8 mouse cellular contexts compared by ENCODE assay signal in the genomic region with DNA sequence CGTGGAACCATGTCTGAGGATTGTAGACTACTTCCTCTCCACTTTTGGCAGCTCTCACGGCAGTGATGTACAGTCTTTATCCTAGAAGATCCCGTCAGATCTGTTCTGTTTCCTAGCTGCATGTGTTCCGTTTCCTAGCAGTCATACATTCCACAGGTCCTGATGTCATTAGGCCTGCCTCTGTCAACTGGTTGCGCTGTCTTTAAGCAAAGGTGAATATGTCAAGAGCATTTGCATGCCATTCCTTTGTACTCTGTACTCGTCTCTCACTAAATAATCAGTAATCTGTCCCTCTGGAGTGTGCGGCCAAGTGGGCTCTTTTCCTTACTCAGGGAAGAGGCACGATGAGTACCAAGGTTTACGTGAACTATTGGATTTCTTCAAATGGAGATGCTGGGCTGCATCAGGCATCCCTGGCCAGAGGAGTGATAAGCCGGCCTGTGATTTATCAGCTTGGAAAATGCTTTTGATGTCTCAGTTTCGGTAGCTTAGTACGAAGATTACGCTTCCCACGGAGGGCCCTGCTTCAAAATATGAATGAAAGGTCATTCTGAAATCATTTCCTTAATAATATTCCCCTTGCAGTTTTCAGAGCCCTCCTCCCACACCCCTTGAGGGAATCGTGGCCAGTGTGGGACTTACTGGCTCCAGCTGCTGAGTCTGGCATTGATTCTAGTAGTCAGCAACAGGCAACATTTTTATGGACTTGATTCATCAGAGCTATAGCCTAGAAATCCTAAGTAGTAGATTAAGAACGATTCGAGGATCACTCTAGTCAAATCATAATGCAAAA. TPM values are rescaled to one million over a fixed set of nuclear protein-coding genes. Genes with fewer than 3 reads are reported as not detected.
DNase-seq lines count a peak whose midpoint lies in the region; ATAC-seq and TF ChIP-seq lines count a peak whose summit lies in the region.
"Had no signal": no experiment of that assay in that cellular context is flagged by ENCODE, and none has a peak within 500 bp of the region (broad histone marks: within the 10 kb centered on the region; RNA-seq: fewer than 3 reads in every experiment).

No protein-coding gene starts in this region.

- H3K27ac ChIP-seq in heart, embryonic 15.5 days, result no peak overlapping the region
- no peak overlapping the region for H3K27ac ChIP-seq in lung, embryonic 14.5 days (ENCODE audit: low read depth)
- no peak overlapping the region for H3K27ac ChIP-seq in stomach, embryonic 14.5 days (ENCODE audit: low read length)
- H3K27ac ChIP-seq: liver, embryonic 13.5 days had no signal

- no peaks in the 10 kb centered on the region for H3K36me3 ChIP-seq in heart, embryonic 15.5 days
- no peaks in the 10 kb centered on the region for H3K36me3 ChIP-seq in lung, embryonic 14.5 days (ENCODE audit: insufficient read depth)
- H3K36me3 ChIP-seq in stomach, embryonic 14.5 days (ENCODE audit: control insufficient read depth, insufficient read depth, low read length), result no peaks in the 10 kb centered on the region
- H3K36me3 ChIP-seq: liver, embryonic 13.5 days had no signal

- 22% methylated on average over 17 of the region's 17 CpGs for WGBS in heart, embryonic 15.5 days
- 16% methylated on average over 17 of the region's 17 CpGs for WGBS in lung, embryonic 14.5 days
- WGBS in stomach, embryonic 14.5 days, result 37% methylated on average over 17 of the region's 17 CpGs

- no peak for ATAC-seq in heart, embryonic 15.5 days (replicated peaks; ENCODE audit: insufficient number of reproducible peaks, insufficient read depth, low FRiP score, low read depth)
- ATAC-seq in lung, embryonic 14.5 days (ENCODE audit: insufficient read depth), result no peak
- no peak for ATAC-seq in stomach, embryonic 14.5 days (ENCODE audit: insufficient number of reproducible peaks, insufficient read depth, low FRiP score, low read depth)

- no peaks in the 10 kb centered on the region for H3K27me3 ChIP-seq in heart, embryonic 15.5 days
- H3K27me3 ChIP-seq in lung, embryonic 14.5 days (ENCODE audit: insufficient read depth, low read length), result peaks cover 4% of the 10 kb centered on the region; the same call in 1 of the 2 replicates
- no peaks in the 10 kb centered on the region for H3K27me3 ChIP-seq in stomach, embryonic 14.5 days (ENCODE audit: control insufficient read depth, insufficient read depth, low read length)

- H3K4me1 ChIP-seq in heart, embryonic 15.5 days (replicated peaks), result peaks cover 28% of the 10 kb centered on the region
- H3K4me1 ChIP-seq in lung, embryonic 14.5 days (ENCODE audit: insufficient read depth), result no peaks in the 10 kb centered on the region; the same call in 1 of the 2 replicates
- 0 out of 2 replicates have a peak, but pooled peaks cover 3% of the 10 kb centered on the region for H3K4me1 ChIP-seq in stomach, embryonic 14.5 days (ENCODE audit: control insufficient read depth, insufficient read depth, low read length)
- H3K4me1 ChIP-seq: liver, embryonic 13.5 days had no signal

- H3K4me3 ChIP-seq in heart, embryonic 15.5 days, result peak overlapping the region; percentile 0; the same call in 1 of the 2 replicates
- H3K4me3 ChIP-seq in lung, embryonic 14.5 days (ENCODE audit: low read depth, low read length), result peak overlapping the region; percentile 2; the same call in 1 of the 2 replicates
- H3K4me3 ChIP-seq in stomach, embryonic 14.5 days (ENCODE audit: low read depth, low read length), result no peak overlapping the region; the same call in 1 of the 2 replicates

- peak; percentile 39 for DNase-seq in NIH3T3 (ENCODE audit: low read depth)
- peak; percentile 56 for DNase-seq in embryo, embryonic 10.5 days (ENCODE audit: low spot score)
- DNase-seq in lung, embryonic 14.5 days, result peak; percentile 74
- DNase-seq in left cerebral cortex, adult 8-10 months (ENCODE audit: low spot score in 2 of 2), result no peak
- no peak for DNase-seq in layer of hippocampus, postnatal 36 days
- DNase-seq: liver, embryonic 13.5 days had no signal

- H3K4me2 ChIP-seq in heart, embryonic 15.5 days, result peak overlapping the region; percentile 49
- peak overlapping the region; percentile 49 for H3K4me2 ChIP-seq in lung, embryonic 14.5 days
- H3K4me2 ChIP-seq in stomach, embryonic 14.5 days (replicated peaks; ENCODE audit: low read depth, low read length), result peak overlapping the region; percentile 17

- no peaks in the 10 kb centered on the region for H3K9me3 ChIP-seq in heart, embryonic 15.5 days (replicated peaks)
- no peaks in the 10 kb centered on the region for H3K9me3 ChIP-seq in lung, embryonic 14.5 days (ENCODE audit: low read depth, low read length)
- no peaks in the 10 kb centered on the region for H3K9me3 ChIP-seq in stomach, embryonic 14.5 days (ENCODE audit: control insufficient read depth, low read depth, low read length)
- H3K9me3 ChIP-seq: liver, embryonic 13.5 days had no signal

- H3K9ac ChIP-seq in heart, embryonic 15.5 days, result no peak overlapping the region
- no peak overlapping the region for H3K9ac ChIP-seq in lung, embryonic 14.5 days
- no peak overlapping the region for H3K9ac ChIP-seq in stomach, embryonic 14.5 days (replicated peaks; ENCODE audit: low read depth, low read length)
- H3K9ac ChIP-seq: liver, embryonic 13.5 days had no signal

- no peak for TF ChIP-seq CTCF in lung, embryonic 14.5 days (IDR thresholded peaks at IDR 0.05; ENCODE audit: low read depth)

RNA-seq across cellular contexts. Expression of a gene that starts 4.2 kb away (rescaled TPM):
- polyA plus RNA-seq in heart, embryonic 15.5 days (2015; fragmentation: Nextera tagmentation; extraction: Ambion mirVana), result 5.2 and 5.4 TPM in 2 replicates
- polyA plus RNA-seq in lung, embryonic 14.5 days (2014; fragmentation: Nextera tagmentation; extraction: Ambion mirVana), result 19.0 and 19.6 TPM in 2 replicates
- polyA plus RNA-seq in stomach, embryonic 14.5 days (2014; fragmentation: Nextera tagmentation; extraction: Ambion mirVana), result 35.5 and 38.4 TPM in 2 replicates
- total RNA-seq in left cerebral cortex, adult 8-10 months (2022), result 100 to 1,000 TPM; 202 to 218 (median 203) TPM
- 100 to 1,000 TPM; 157 to 179 TPM for total RNA-seq in layer of hippocampus, postnatal 36 days (2021)

Comparison
In these comparisons a context has a peak if more than half of its experiments do, and no peak if none do; other contexts are left out.
1. DNase-seq: peak in NIH3T3 (single experiment), embryo, embryonic 10.5 days (single experiment) and lung, embryonic 14.5 days (single experiment); none in left cerebral cortex, adult 8-10 months (0 of 2) and layer of hippocampus, postnatal 36 days (0 of 2).
2. Peak in every context shown above with its lines, with median percentiles within 50 percentile points of each other: H3K4me2 ChIP-seq.